ENCODE assay signal across 8 mouse cellular contexts in genomic region chr2:157807621-157808367, GRCm38 (mm10).
DNase-seq lines count a peak whose midpoint lies in the region; ATAC-seq lines count a peak whose summit lies in the region.

No protein-coding gene starts in this region.

- 0 out of 2 replicates have a peak, but pooled peaks have one; percentile 9 for ATAC-seq in heart, embryonic 12.5 days (ENCODE audit: insufficient number of reproducible peaks, low FRiP score)

- WGBS in heart, embryonic 12.5 days = 58% methylated on average over 7 of the region's 7 CpGs

- DNase-seq in heart, postnatal 14 days = no peak
- peak; percentile 38 for DNase-seq in thymus, postnatal 0 days (ENCODE audit: low spot score)
- DNase-seq in thymus, postnatal 10 days (ENCODE audit: low spot score in 2 of 2) = no peak
- peak; percentile 31 for DNase-seq in layer of hippocampus, adult 9-10 months (ENCODE audit: low spot score)
- no peak for DNase-seq in cerebellum, postnatal 36 days
- DNase-seq in cerebellum, adult 11 months = no peak
- DNase-seq in lung, postnatal 14 days = no peak

- H3K4me3 ChIP-seq in heart, embryonic 12.5 days = no peak overlapping the region

- H3K27me3 ChIP-seq in heart, embryonic 12.5 days (replicated peaks) = peaks cover 13% of the 10 kb centered on the region; the same call in 1 of the 2 replicates

- peak overlapping the region; percentile 38; the same call in 1 of the 2 replicates for H3K27ac ChIP-seq in heart, embryonic 12.5 days (ENCODE audit: poor library complexity, severe bottlenecking)

- no peaks in the 10 kb centered on the region for H3K9me3 ChIP-seq in heart, embryonic 12.5 days (replicated peaks)

- H3K36me3 ChIP-seq in heart, embryonic 12.5 days = peaks cover 16% of the 10 kb centered on the region; the same call in 1 of the 2 replicates

- intact Hi-C loops in heart, postnatal 14 days (cut with DNase I) = no loop called here

- no peak overlapping the region for H3K4me2 ChIP-seq in heart, embryonic 12.5 days

- H3K4me1 ChIP-seq in heart, embryonic 12.5 days (replicated peaks) = peaks cover 33% of the 10 kb centered on the region

- H3K9ac ChIP-seq in heart, embryonic 12.5 days = peak overlapping the region; percentile 1; the same call in 1 of the 2 replicates

Comparison
In these comparisons a context has a peak if more than half of its experiments do, and no peak if none do; other contexts are left out.
1. DNase-seq: peak in thymus, postnatal 0 days (single experiment) and layer of hippocampus, adult 9-10 months (single experiment); none in heart, postnatal 14 days (0 of 2), thymus, postnatal 10 days (0 of 2), cerebellum, postnatal 36 days (0 of 2), cerebellum, adult 11 months (single experiment) and lung, postnatal 14 days (single experiment).